Mouse (Mus musculus): Measurements from ENCODE around the gene Bap1. TPM values are rescaled to one million over a fixed set of nuclear protein-coding genes. Genes with fewer than 3 reads are reported as not detected.

The Bap1 gene
- total RNA-seq (2015; ENCODE audit: low replicate concordance) (15.5 and 23.8 TPM in 2 replicates), total RNA-seq (2017; ENCODE audit: low replicate concordance) (42.6 and 58.7 TPM in 2 replicates)

DNA sequence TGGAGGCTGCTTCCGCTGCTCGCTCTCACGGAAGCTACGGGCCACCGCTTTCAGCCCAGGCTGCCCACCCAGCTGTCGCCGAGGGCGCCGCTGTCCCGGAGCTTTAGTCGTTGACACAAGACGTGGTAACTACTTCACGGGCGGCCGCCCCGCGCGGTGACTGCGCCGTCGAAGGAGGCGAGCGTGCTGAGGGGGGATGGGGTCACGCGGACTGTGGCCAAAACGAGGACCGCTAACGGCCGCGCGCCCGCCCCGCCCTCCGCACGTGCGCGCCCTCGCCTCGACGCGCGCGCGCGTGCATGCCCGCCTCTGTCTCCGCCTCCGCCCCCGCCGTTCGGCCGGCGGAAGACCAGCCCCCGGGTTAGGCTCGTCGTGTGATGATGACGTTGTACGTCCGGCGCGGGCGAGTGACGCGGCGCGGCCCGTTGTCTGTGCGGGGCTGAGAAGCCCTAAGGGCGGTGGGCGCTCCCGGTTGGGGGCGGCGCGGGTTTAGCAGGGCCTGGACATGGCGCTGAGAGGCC is at the start of gene Bap1, which contains the start of gene Phf7:
Gene Bap1, plus strand, starts transcription at position 367 of the 521 bp plus-strand sequence.
Gene Phf7, minus strand, starts transcription at position 234 of the 521 bp plus-strand sequence.
- ATAC-seq (replicated peaks; ENCODE audit: low FRiP score, poor library complexity, severe bottlenecking) = peak; percentile 84

DNA sequence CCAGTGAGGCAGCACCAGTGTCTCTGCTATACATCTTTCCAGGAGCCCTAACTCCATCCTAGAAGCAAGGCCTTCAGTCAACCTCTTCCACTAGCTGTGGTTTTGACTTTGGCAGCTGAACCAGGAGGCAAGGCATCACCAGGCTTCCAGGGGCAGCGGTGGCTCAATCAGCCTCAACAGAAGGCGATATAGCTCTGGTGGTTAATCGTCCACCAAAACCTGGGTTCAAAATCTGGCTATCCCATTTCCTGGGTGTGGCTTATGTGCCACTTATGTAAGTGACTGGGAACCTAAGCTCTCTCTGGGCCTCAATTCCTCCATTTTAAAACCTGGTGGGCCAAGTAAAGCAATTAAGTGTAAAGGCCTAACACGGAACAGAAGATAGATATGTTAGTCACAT is 46.4 kb upstream of the Bap1 start:
- no peak for ATAC-seq (replicated peaks; ENCODE audit: low FRiP score, poor library complexity, severe bottlenecking)

DNA sequence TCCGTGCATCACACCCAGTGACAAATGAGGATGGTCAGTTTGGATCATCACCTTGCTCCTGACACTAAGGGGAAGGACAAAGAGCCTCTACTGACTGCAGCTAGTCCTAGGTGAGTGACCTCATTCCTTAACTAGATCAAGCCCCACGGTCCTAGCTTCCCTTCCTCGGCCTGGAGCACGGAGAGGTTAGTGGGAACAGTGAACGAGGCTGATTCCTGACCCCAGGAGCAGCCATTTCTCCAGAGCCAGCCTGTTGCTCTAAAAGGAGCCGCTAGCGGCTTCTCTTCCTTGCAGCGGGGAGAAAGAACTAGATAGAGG is 46.0 kb upstream of the Bap1 start:
- ATAC-seq (replicated peaks; ENCODE audit: low FRiP score, poor library complexity, severe bottlenecking) = no peak

DNA sequence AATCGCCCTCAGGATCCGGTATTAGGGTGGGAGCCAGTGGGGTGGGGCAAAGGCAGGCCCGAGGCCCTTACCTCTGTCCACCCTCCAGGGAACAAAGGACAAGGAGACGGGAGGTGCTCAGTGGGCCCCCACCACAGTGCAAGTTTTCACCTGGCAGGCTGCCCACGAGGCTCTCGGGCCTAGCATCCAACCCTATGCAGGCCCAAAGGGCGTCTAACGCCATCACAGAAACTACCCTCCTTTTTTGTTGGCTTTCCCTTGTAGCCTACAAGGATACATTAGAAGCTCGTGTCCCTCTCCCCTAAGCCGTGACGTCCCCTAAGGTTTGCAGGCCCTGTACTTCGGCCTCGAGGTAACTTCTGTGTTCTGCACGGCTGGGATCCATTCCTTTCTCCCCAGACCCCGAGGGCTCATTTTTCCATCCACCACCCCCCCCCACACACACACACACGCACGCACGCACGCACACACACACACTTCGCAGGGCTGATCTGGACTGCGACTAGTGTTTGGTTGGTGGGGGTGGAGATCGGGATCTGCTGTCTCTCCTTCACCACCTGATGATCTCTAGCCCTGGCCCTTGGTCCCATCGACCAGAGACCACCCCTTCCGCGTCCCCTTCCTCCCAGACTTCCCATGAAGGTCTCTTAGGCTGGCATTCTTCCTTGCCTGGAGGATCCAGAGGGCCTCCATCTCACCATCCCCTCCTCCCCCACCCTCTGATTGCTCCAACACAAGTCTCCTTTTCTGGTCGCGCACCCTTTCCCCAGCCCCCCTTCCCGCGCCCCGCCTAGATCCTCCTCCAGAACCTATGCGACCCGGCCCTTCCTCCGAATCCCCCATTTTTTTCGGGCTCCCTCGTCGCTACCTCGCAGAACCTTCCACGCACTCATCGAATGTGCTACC is 45.4 kb upstream of the Bap1 start:
- no peak for ATAC-seq (replicated peaks; ENCODE audit: low FRiP score, poor library complexity, severe bottlenecking)

DNA sequence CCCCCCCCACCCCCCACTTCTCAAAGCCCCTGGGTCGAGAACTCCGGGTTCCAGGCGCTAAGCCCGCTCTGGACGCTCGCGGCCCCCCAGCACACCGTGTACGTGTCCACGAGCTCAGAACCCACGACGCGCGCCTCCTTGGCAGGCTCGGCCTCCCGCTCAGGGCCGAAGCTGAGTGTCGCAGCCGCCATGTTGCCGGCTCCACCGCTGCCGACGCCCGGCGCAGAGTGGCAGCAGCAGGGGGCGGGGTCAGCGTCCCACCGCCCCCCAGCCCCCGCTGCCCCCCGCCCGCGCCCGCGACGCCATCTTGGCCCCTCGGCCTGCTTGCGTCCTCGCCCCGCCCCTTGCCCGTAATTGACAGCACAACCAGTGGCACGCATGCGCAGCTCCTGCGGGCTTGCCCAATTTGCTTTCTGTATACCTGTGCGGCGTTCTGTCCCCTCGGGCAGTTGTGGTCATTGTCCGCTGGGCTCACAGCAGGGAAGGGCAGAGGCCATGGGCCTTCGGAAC is 44.7 kb upstream of the Bap1 start:
- peak; percentile 83 for ATAC-seq (replicated peaks; ENCODE audit: low FRiP score, poor library complexity, severe bottlenecking)

DNA sequence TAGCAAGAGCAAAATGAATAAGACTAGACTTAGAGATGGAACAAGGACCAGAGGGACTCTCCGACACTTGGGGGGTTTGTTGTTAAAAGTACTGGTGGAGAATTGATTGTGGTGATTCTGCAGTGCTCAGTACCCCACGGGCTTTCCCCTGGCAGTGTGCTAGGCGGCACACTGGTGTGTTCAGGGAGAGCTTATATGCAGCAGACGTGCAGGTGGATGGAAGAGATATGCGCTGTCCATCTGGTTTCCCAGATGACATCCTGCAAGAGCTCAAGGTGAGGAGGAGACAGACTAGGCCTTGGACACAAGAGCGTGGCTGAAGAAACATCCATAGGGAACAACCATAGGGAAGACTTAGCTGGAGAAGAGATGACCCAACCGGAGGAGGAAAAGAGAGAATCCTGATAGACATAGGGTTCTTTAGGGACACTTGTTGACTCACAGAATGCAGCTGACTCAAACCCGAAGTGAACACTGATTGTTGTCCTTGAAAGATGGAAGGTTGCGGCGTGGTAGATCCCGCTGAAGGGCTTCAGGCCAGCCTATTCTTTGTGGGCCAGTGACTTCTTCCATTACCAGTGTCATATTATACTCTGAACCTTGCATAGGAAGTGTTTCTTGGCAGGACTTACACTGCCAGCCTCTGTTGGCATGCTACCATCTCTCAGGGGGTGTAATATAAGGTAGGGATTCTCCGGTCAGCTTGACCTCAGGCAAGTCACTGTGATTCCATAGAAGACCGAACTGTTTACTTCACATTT is 44.0 kb upstream of the Bap1 start:
- peak; percentile 80 for ATAC-seq (replicated peaks; ENCODE audit: low FRiP score, poor library complexity, severe bottlenecking)

DNA sequence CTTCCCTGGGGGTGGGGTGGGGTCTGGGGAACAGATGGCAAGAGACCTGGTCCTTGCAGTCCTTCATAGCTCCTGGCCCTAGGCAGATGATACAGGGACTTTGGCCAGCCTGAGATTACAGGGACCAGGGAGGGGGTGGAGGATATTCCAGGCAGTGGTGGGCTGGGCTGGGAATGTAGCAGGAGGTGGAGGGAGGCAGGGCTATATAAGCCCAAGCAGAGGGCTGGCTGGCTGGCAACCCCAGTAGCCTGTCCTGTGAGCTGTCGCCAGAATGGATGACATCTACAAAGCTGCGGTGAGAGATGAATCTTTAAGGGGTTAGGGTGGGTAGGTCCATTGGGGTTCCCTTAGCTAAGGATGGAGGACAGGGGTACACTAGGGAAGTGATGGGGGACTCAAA is 43.2 kb upstream of the Bap1 start, which contains the start of gene Tnnc1:
Gene Tnnc1, plus strand, starts transcription at position 229 of the 400 bp plus-strand sequence.
- ATAC-seq (replicated peaks; ENCODE audit: low FRiP score, poor library complexity, severe bottlenecking) = no peak

DNA sequence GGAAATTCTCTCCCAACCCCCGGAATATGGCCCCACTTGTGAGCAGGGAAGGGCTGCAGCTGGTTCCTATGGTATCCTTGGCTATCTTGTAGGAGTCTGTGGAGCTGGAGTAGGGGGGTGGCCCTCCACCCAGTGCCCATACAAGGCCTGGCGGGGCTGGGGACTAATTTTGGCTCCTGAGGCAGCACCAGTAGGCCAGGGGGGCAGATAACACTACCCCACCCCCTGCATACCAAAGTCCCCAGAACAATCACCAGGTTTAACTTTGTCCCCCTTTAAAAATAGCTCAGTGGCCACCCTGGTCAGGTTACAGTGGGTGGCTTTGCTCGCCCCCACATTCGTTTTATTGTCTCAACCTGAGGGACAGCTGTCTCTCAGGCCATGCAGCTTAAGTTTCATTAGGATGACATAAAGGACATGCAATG is 42.1 kb upstream of the Bap1 start:
- ATAC-seq (replicated peaks; ENCODE audit: low FRiP score, poor library complexity, severe bottlenecking) = no peak

DNA sequence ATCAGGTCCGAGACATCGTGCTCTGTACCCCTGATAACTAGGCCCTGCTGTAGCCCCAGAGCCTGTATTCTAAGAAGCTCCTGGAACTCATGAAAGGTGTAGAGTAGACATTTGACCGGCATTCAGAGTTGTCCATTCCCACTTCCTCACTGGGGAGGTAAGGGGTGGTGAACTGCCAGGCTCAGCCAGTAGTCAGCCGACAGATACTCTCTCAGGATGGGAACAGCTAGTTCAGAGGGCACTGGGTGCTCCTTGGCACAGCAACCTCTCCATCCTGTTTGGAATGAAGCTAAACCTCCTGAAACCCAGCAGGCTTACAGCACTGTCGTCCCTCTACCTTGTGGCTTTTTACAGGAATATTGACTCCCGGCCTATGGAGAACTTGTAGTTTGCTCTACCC is 39.4 kb upstream of the Bap1 start:
- no peak for ATAC-seq (replicated peaks; ENCODE audit: low FRiP score, poor library complexity, severe bottlenecking)

DNA sequence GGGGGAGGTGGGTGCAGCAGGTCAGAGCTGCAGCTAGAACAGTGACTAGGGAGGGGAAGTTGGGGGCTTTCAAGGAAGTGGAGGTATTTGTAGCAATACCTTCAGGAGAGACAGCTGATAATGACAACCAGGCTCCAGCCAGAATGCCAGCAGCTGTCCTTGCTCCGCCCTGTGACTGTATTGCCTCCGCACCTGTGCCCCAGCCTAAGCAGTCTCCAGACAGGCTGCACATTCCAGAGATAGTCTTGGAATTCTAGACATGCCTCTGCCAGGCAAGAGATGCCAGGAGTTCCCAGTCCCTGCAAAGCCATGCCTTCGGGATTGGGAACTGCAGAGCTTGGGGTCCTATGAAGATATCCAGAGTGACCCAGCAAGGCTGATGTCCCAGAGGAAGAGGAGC is 38.8 kb upstream of the Bap1 start:
- ATAC-seq (replicated peaks; ENCODE audit: low FRiP score, poor library complexity, severe bottlenecking) = no peak

DNA sequence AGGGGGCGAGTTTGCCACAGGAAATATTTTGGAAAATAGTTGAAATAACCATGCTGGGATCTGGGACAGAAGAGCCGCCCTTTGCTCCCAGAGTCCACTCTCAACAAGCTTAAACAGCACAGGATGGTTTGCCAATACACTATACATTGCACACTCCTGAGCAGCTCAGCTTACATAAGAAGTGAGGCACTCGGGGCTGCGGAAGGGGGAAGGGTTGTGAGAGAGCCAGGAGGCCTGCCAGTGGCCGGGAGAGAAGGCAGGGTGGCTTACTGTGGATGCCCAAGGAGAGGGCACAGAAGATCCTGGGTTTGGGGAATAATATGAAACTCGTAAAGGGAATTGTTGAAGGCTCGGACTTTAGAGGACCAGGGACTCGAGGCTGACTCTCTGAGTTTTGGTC is 37.4 kb upstream of the Bap1 start:
- no peak for ATAC-seq (replicated peaks; ENCODE audit: low FRiP score, poor library complexity, severe bottlenecking)

DNA sequence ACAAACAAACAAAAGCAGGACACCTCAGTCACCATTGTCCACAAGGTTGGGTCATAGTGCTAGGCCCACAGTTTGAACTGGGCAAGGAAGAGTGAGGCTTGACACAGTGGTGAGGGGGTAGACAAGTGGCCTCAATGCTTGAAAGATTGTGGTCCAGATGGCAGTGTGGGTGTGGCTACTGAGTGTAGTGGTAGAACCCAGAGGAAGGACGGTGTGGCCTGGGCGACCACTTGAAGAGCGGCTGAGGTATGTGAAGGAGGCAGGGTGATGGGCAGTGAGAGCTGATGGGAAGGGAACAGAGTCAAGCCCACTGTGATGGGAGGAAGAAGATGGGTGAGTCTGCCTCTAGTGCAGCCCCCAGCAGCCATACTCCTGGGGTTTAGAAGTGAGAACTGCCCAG is 36.6 kb upstream of the Bap1 start:
- ATAC-seq (replicated peaks; ENCODE audit: low FRiP score, poor library complexity, severe bottlenecking) = no peak

DNA sequence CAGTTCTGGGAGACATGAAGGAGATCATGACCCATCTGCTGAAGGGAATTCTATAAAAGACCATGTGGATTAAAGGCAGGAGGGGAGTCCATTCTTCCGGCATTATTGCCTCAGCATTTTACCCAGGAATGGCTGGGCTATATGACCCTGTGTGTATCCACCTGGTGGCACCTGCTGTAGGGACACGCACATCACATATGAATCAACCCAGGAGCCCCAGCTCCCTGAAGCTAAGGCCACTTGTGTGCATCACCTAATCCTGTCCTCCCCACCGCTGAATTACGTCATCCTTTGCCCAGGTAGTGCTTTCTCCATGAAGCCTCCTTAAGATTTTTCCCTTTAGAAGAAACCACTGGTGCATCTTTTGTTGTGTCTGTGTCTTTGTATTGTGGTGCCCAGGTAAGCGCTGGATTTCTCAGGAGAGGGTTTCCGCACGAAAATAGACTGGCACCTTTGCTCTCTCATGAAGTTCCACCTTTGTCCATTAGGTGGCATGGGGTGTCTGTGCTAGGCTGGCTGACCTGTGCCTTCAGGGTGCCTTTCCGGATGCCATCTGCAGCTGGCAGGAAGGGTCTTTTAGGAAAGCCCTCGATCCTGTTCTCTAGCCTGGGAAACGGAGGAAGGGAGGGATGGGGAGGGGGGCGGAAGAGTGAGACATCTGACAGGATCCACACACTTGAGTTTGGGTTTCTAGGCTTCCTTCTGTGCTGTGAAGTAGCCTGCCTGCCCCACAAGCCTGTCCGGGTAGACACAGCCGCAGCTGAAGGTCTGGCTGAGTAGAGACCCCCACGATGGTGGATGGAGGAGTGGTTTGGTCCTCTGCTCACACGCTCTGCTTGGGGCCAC is 35.9 kb upstream of the Bap1 start:
- peak; percentile 70 for ATAC-seq (replicated peaks; ENCODE audit: low FRiP score, poor library complexity, severe bottlenecking)

DNA sequence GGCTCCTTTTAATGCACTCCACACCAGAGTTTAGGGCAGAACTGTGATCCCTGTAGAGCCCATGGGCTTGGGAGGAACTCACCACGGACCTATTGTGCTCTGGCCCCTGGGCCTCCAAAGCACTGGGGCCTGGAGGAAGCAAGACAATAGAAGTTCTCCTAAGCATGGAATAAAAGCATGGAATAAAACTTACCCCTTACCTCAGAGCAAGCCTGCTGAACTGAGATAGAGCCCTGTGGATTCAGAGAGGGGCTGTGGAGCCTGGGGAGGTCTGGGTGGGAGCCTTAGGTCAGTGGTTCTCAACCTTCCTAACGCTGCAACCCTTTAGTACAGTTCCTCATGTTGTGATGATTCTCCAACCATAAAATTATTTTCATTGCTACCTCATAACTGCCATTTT is 34.4 kb upstream of the Bap1 start, which contains the start of gene Nisch:
Gene Nisch, minus strand, starts transcription at position 101 of the 400 bp plus-strand sequence.
- ATAC-seq (replicated peaks; ENCODE audit: low FRiP score, poor library complexity, severe bottlenecking) = no peak

DNA sequence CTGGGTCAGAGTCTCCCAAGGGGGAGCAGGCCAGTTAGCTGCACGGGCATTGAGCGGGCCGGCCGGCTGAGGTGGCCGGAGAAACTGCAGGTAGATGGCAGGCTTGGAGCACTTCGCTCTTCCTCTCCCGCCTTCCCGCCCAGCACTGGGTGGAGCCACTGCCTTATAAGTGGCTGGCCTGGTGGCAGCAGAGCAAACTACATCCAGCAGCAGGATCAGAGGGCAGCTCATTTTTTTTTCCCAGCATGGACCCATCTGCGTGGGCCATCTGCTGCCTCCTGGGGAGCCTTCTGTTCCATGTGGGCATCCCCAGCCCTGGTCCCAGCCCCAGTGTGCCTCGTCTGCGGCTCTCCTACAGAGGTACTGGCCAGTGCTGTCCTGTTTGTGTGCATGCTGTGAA is 33.6 kb upstream of the Bap1 start, which contains the start of gene Sema3g:
Gene Sema3g, plus strand, starts transcription at position 195 of the 400 bp plus-strand sequence.
- no peak for ATAC-seq (replicated peaks; ENCODE audit: low FRiP score, poor library complexity, severe bottlenecking)

DNA sequence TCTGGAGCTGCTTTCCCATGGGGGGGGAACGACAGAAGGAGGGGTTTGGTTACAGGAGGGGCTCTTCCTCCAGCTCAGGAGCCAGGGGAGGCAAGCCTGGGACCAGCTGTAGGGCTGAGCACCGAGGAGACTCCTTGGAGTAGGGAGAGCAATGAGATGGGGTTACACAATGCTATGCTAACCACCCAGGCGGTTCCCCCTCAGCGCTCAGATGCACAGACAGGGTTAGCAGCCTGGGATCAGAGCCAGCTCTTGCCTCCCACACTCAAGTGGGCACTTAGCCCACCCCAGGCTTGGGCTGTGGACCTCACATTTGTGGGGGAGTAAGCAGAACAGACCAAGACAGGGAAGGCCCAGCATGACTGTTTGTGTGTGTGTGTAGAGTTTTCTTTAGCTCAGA is 24.3 kb upstream of the Bap1 start:
- ATAC-seq (replicated peaks; ENCODE audit: low FRiP score, poor library complexity, severe bottlenecking) = no peak

DNA sequence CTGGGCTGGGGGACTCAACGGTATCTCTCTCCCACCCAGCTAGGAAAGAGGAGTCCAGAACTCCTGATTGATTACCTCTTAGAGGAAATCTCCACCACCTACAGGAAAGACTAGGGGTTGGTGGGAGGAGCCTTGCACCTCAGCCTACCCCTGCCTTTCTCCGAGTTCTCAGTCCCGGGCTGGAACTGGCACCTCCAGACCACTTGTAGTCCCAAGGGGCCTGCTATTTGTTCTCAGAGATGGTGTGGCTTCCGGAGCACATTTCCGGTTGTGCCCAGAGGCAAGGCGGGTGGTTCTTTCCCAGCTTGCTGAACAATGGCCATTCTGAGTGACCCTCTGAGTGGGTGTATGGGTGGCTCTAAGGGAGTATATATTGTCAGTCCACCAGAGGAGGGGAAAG is 23.0 kb upstream of the Bap1 start:
- no peak for ATAC-seq (replicated peaks; ENCODE audit: low FRiP score, poor library complexity, severe bottlenecking)

DNA sequence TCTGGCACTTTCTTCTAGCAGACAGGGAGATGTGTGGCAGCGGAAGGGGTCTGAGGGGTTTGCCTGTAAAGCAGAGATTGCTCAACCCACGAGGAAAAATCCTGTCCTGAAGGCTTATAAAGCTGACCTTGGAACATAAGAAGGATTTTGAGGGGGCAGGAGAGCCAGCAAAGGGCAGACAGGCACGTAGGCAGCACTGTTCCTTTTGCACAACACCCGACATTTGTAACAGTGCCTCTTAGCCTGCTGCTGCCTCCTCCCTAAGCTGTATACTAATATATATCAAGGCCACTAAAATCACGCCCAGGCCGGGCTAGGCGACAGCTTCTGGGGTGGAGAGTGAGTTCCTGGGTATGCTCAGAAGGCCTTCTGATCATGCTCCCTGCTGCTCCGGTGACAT is 20.8 kb upstream of the Bap1 start:
- ATAC-seq (replicated peaks; ENCODE audit: low FRiP score, poor library complexity, severe bottlenecking) = no peak

DNA sequence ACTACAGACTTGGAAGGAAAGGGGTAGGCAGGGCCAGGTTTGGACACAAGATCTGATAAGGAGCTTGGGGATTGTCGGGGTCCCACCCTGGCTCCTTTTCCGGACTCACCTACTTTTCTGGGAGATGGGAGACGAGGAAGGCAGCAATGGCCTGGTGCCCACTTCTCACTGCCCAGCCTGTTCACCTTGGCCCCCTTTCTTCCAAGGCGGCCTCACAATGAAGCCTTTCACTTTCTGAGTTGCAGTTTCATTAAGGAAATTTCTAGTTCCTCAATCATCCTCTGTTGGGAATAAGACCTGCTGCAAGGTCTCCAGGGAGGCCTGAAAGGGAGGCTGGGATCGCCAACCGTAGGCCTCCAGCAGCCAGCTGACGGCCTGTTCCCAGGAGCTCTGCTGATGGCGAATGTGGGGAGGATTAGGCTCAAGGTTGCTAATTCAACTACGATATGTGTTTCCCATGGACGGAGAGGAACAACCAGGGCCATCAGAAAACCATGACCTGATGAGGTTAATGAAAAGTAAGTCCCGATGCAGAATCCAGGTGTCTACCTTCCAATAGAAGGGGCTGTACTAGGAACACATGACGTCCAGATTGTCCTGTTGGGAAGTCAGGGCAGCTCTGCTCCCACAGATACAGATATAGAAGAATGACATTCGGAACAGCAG is 18.7 kb upstream of the Bap1 start:
- no peak for ATAC-seq (replicated peaks; ENCODE audit: low FRiP score, poor library complexity, severe bottlenecking)
